Mouse (Mus musculus) stomach, embryonic 14.5 days (tissue): ENCODE data around the gene Atp2b1. TPM values are rescaled to one million over a fixed set of nuclear protein-coding genes. Genes with fewer than 3 reads are reported as not detected.

Experiments
- ATAC-seq: fragments of 200-750 bp; cut with Nextera tagmentation; 2 replicates; pipeline ENCODE4 v1.8.0; 2017; ENCODE audit warnings: low read depth, moderate TSS enrichment; ENCODE audit not compliant: insufficient number of reproducible peaks, insufficient read depth, low FRiP score
- H3K27ac ChIP-seq: fragments of 300-500 bp; sonication (generic); 2 replicates; pipeline ENCODE4 v1.5.1; 2014; ENCODE audit warnings: mild to moderate bottlenecking, low read length, moderate library complexity, mixed read lengths
- H3K27me3 ChIP-seq: fragments of 300-500 bp; sonication (generic); 2 replicates; pipeline ENCODE4 v1.6.1; 2014; ENCODE audit warnings: low read length, control low read depth, mixed read lengths; ENCODE audit not compliant: control insufficient read depth, insufficient read depth
- H3K36me3 ChIP-seq: fragments of 300-500 bp; sonication (generic); 2 replicates; pipeline ENCODE4 v1.6.1; 2014; ENCODE audit warnings: mild to moderate bottlenecking, control low read depth, low read length, moderate library complexity, mixed read lengths; ENCODE audit not compliant: control insufficient read depth, insufficient read depth
- H3K4me1 ChIP-seq: fragments of 300-500 bp; sonication (generic); 2 replicates; pipeline ENCODE4 v1.6.1; 2014; ENCODE audit warnings: low read length, control low read depth, mixed read lengths; ENCODE audit not compliant: control insufficient read depth, insufficient read depth
- H3K4me2 ChIP-seq: fragments of 300-500 bp; sonication (generic); replicated peaks from 2 replicates; pipeline ENCODE4 v1.6.1; 2014; ENCODE audit warnings: low read depth, low read length, control low read depth
- H3K4me3 ChIP-seq: fragments of 300-500 bp; sonication (generic); 2 replicates; pipeline ENCODE4 v1.5.1; 2014; ENCODE audit warnings: low read depth, low read length, control low read depth
- H3K9ac ChIP-seq: fragments of 300-500 bp; sonication (generic); replicated peaks from 2 replicates; pipeline ENCODE4 v1.6.1; 2014; ENCODE audit warnings: low read depth, mild to moderate bottlenecking, control low read depth, low read length, moderate library complexity, mixed read lengths
- H3K9me3 ChIP-seq: fragments of 300-500 bp; sonication (generic); 2 replicates; pipeline ENCODE4 v1.6.1; 2016; ENCODE audit warnings: low read depth, low read length, control low read depth; ENCODE audit not compliant: control insufficient read depth
- WGBS: fragments of 180-500 bp; shearing (Covaris S2); extraction: QIAGEN DNeasy Blood & Tissue Kit; methylation state at CpG from one replicate; pipeline ENCODE4 v1.1.7; 2014; 5-methylcytosine and 5-hydroxymethylcytosine counted together
- polyA plus RNA-seq: library from polyadenylated mRNA; unstranded; fragments of >200 nt; fragmentation: Nextera tagmentation; extraction: Ambion mirVana; gene quantifications from 2 replicates; pipeline ENCODE4 v1.2.1, GENCODE M21; 2014

Gene Atp2b1
- polyA plus RNA-seq, 1 experiment from 2014 or later = 149 TPM

- Histone ChIP-seq H3K9ac (no peak overlapping the region), H3K4me3 (no peak overlapping the region), H3K27ac (no peak overlapping the region), H3K4me1 (no peaks in the 10 kb centered on the region; the same call in 1 of the 2 replicates), H3K36me3 (no peaks in the 10 kb centered on the region), H3K4me2 (no peak overlapping the region), H3K27me3 (no peaks in the 10 kb centered on the region), H3K9me3 (no peaks in the 10 kb centered on the region)
- ATAC-seq = no peak
- 64% methylated on average over 9 of the region's 9 CpGs for whole genome bisulfite sequencing
Measured at GRCm38 (mm10) chr10:98946031-98946791, 32.0 kb downstream of the Atp2b1 start.

- ATAC-seq = no peak
- Histone ChIP-seq H3K4me1 (no peaks in the 10 kb centered on the region; the same call in 1 of the 2 replicates), H3K9ac (no peak overlapping the region), H3K4me3 (no peak overlapping the region), H3K27me3 (no peaks in the 10 kb centered on the region), H3K36me3 (no peaks in the 10 kb centered on the region), H3K4me2 (no peak overlapping the region), H3K9me3 (no peaks in the 10 kb centered on the region), H3K27ac (no peak overlapping the region)
- WGBS = 51% methylated on average over 2 of the region's 2 CpGs
Measured at GRCm38 (mm10) chr10:98947206-98947605, 33.0 kb downstream of the Atp2b1 start.

GRCm38 (mm10) chr10:98948096-98948495 is 33.9 kb downstream of the Atp2b1 start:
- H3K4me1 ChIP-seq = no peaks in the 10 kb centered on the region; the same call in 1 of the 2 replicates
- WGBS = 75% methylated on average over 5 of the region's 5 CpGs
- no peak for ATAC-seq
- no peak overlapping the region for H3K9ac ChIP-seq
- H3K27me3 ChIP-seq = no peaks in the 10 kb centered on the region
- H3K27ac ChIP-seq = no peak overlapping the region
- no peaks in the 10 kb centered on the region for H3K36me3 ChIP-seq
- H3K4me2 ChIP-seq = no peak overlapping the region
- no peak overlapping the region for H3K4me3 ChIP-seq
- no peaks in the 10 kb centered on the region for H3K9me3 ChIP-seq

- WGBS = 54% methylated on average over 1 of the region's 1 CpGs
- no peak overlapping the region for H3K27ac ChIP-seq
- no peak overlapping the region for H3K4me2 ChIP-seq
- H3K27me3 ChIP-seq = no peaks in the 10 kb centered on the region
- no peak overlapping the region for H3K9ac ChIP-seq
- no peaks in the 10 kb centered on the region for H3K9me3 ChIP-seq
- H3K4me1 ChIP-seq = no peaks in the 10 kb centered on the region; the same call in 1 of the 2 replicates
- no peaks in the 10 kb centered on the region for H3K36me3 ChIP-seq
- ATAC-seq = no peak
- no peak overlapping the region for H3K4me3 ChIP-seq
Measured at GRCm38 (mm10) chr10:98949750-98950149, 35.5 kb downstream of the Atp2b1 start.

- 79% methylated on average over 17 of the region's 17 CpGs for WGBS
- Histone ChIP-seq H3K36me3 (no peaks in the 10 kb centered on the region), H3K4me3 (no peak overlapping the region), H3K4me1 (no peaks in the 10 kb centered on the region; the same call in 1 of the 2 replicates), H3K4me2 (no peak overlapping the region), H3K9ac (no peak overlapping the region), H3K27me3 (no peaks in the 10 kb centered on the region), H3K27ac (no peak overlapping the region), H3K9me3 (no peaks in the 10 kb centered on the region)
- ATAC-seq = no peak
Measured at GRCm38 (mm10) chr10:98951286-98952270, 37.4 kb downstream of the Atp2b1 start.

- Histone ChIP-seq H3K27ac (no peak overlapping the region; the same call in 1 of the 2 replicates), H3K36me3 (no peaks in the 10 kb centered on the region), H3K27me3 (no peaks in the 10 kb centered on the region), H3K9me3 (no peaks in the 10 kb centered on the region), H3K9ac (no peak overlapping the region), H3K4me2 (no peak overlapping the region), H3K4me1 (no peaks in the 10 kb centered on the region), H3K4me3 (no peak overlapping the region)
- no peak for ATAC-seq
- WGBS = 88% methylated on average over 12 of the region's 12 CpGs
Measured at GRCm38 (mm10) chr10:98954230-98954993, 40.2 kb downstream of the Atp2b1 start.

GRCm38 (mm10) chr10:98956124-98956523 is 41.9 kb downstream of the Atp2b1 start:
- Histone ChIP-seq H3K27me3 (no peaks in the 10 kb centered on the region), H3K9me3 (no peaks in the 10 kb centered on the region), H3K4me1 (no peaks in the 10 kb centered on the region), H3K9ac (no peak overlapping the region), H3K27ac (no peak overlapping the region), H3K4me2 (no peak overlapping the region), H3K36me3 (no peaks in the 10 kb centered on the region), H3K4me3 (no peak overlapping the region)
- 87% methylated on average over 3 of the region's 3 CpGs for WGBS
- ATAC-seq = no peak

GRCm38 (mm10) chr10:98958752-98959151 is 44.5 kb downstream of the Atp2b1 start:
- 58% methylated on average over 4 of the region's 4 CpGs for WGBS

More at GRCm38 (mm10) chr10:98958752-98959151, 44.5 kb downstream of the Atp2b1 start:
- Histone ChIP-seq H3K9me3 (no peaks in the 10 kb centered on the region), H3K27ac (no peak overlapping the region), H3K4me3 (no peak overlapping the region), H3K9ac (no peak overlapping the region), H3K27me3 (no peaks in the 10 kb centered on the region), H3K4me1 (peaks cover 4% of the 10 kb centered on the region; the same call in 1 of the 2 replicates), H3K4me2 (no peak overlapping the region), H3K36me3 (no peaks in the 10 kb centered on the region)
- no peak for ATAC-seq
